Mouse (Mus musculus) neutrophil, adult 5-6 weeks (primary cell): ENCODE measurements around the gene Serf1. TPM values are rescaled to one million over a fixed set of nuclear protein-coding genes. Genes with fewer than 3 reads are reported as not detected.

ENCODE experiments used
- total RNA-seq: library from RNA; stranded (forward); fragments of 200-1000 nt; gene quantifications from 2 replicates; pipeline ENCODE4 v1.2.3, GENCODE M21; 2017

Serf1 gene
- total RNA-seq, 1 experiment from 2014 or later, result 3.5 TPM

Other genes starting within 250 kb of the Serf1 start
- not detected in 2 replicates for gene Cartpt, start 206.9 kb upstream of the Serf1 start, total RNA-seq
- 8.5 and 8.7 TPM in 2 replicates for gene Mccc2, start 92.4 kb upstream of the Serf1 start, total RNA-seq
- 87.9 TPM in 2 replicates for gene Bdp1, start 3.9 kb upstream of the Serf1 start, total RNA-seq
- gene Smn1, start 16.8 kb downstream of the Serf1 start, total RNA-seq, result 31.8 and 40.7 TPM in 2 replicates
- 21.1 and 25.6 TPM in 2 replicates for gene Naip2, start 94.1 kb downstream of the Serf1 start, total RNA-seq
- 12.5 and 15.1 TPM in 2 replicates for gene Naip5, start 138.3 kb downstream of the Serf1 start, total RNA-seq
- gene Naip6, start 209.7 kb downstream of the Serf1 start, total RNA-seq, result 7.9 and 8.0 TPM in 2 replicates